Mouse (Mus musculus): Measurements from ENCODE around the gene Crlf1.

GRCm38 (mm10) chr8:70466305-70466704 is 26.7 kb upstream of the Crlf1 start:
- TF ChIP-seq CTCF (IDR thresholded peaks at IDR 0.05; ENCODE audit: extremely low read depth, insufficient read depth, insufficient read length, insufficient replicate concordance) (no peak), POLR2A (IDR thresholded peaks at IDR 0.05; ENCODE audit: low read depth, low read length) (no peak)

All from spleen, adult 2 months (tissue).